Mouse (Mus musculus) ES-Bruce4 (cell line): ENCODE data around the gene Mta2. TPM values are rescaled to one million over a fixed set of nuclear protein-coding genes. Genes with fewer than 3 reads are reported as not detected.
A peak's percentile ranks its signal among the peaks of the same experiment; 100 is the strongest.
"Not testable (repeated sequence)": the region's sequence is repeated elsewhere in the genome, so short reads cannot be mapped to it uniquely, and the experiment has no call there.

Experiments
- H3K27ac ChIP-seq: 2 replicates; pipeline ENCODE4 v1.5.1; 2012; ENCODE audit warnings: low read length, inconsistent platforms; ENCODE audit not compliant: insufficient read depth
- H3K27me3 ChIP-seq: 2 replicates; pipeline ENCODE4 v1.6.1; 2012; ENCODE audit warnings: mild to moderate bottlenecking, low read length, inconsistent platforms; ENCODE audit not compliant: control insufficient read depth, poor library complexity, insufficient read depth, severe bottlenecking
- H3K36me3 ChIP-seq: 2 replicates; pipeline ENCODE4 v1.6.1; 2012; ENCODE audit warnings: inconsistent platforms, mild to moderate bottlenecking, low read length, moderate library complexity; ENCODE audit not compliant: control insufficient read depth, poor library complexity, insufficient read depth, severe bottlenecking
- H3K4me1 ChIP-seq: one replicate; pipeline ENCODE4 v1.8.1; 2011; ENCODE audit warnings: low read length; ENCODE audit not compliant: control insufficient read depth, insufficient read depth
- H3K4me3 ChIP-seq: 2 replicates; pipeline ENCODE4 v1.5.1; 2011; ENCODE audit warnings: low read depth, mild to moderate bottlenecking, low read length
- H3K9ac ChIP-seq: 2 replicates; pipeline ENCODE4 v1.6.1; 2012; ENCODE audit warnings: low read depth, mild to moderate bottlenecking, inconsistent platforms; ENCODE audit not compliant: poor library complexity, severe bottlenecking
- H3K9me3 ChIP-seq: replicated peaks from 2 replicates; pipeline ENCODE4 v1.6.1; 2012; ENCODE audit warnings: mild to moderate bottlenecking, low read length, inconsistent platforms; ENCODE audit not compliant: control insufficient read depth, poor library complexity, insufficient read depth, severe bottlenecking
- CTCF ChIP-seq: IDR thresholded peaks from one replicate; pipeline ENCODE4 v1.8.1; 2011; ENCODE audit warnings: low read depth, low read length
- EP300 ChIP-seq: IDR thresholded peaks from 2 replicates; pipeline ENCODE4 v1.6.1; 2011; ENCODE audit warnings: low read depth, low read length; ENCODE audit not compliant: insufficient read depth
- POLR2A ChIP-seq: IDR thresholded peaks from one replicate; pipeline ENCODE4 v1.8.1; 2011; ENCODE audit warnings: low read length; ENCODE audit not compliant: insufficient read depth
- polyA plus RNA-seq: library from polyadenylated mRNA; stranded (reverse); fragments of >200 nt; gene quantifications from 2 replicates; pipeline ENCODE4 v1.2.4, GENCODE M21; 2011; ENCODE audit warnings: low read depth; ENCODE audit not compliant: missing spikeins, insufficient read depth, insufficient read length

The Mta2 gene
- polyA plus RNA-seq, 1 experiment: 108 TPM

- Histone ChIP-seq H3K4me1 (no peaks in the 10 kb centered on the region), H3K36me3 (peaks cover 79% of the 10 kb centered on the region), H3K9me3 (no peaks in the 10 kb centered on the region), H3K27me3 (no peaks in the 10 kb centered on the region), H3K4me3 (peak within 1 kb of the TSS; percentile 99), H3K9ac (peak within 1 kb of the TSS; percentile 98), H3K27ac (peak within 1 kb of the TSS; percentile 75)
- TF ChIP-seq POLR2A: peak; percentile 18
- no peak for TF ChIP-seq CTCF
- TF ChIP-seq EP300: no peak
Observed at GRCm38 (mm10) chr19:8966590-8967372, 25.1 kb downstream of the Mta2 start, which contains the start of gene Eef1g. Eef1g (plus strand) TSS chr19:8967041.

- Histone ChIP-seq H3K4me1 (no peaks in the 10 kb centered on the region), H3K27ac (peak overlapping the region; percentile 75), H3K27me3 (no peaks in the 10 kb centered on the region), H3K9ac (peak overlapping the region; percentile 98), H3K36me3 (peaks cover 79% of the 10 kb centered on the region), H3K4me3 (peak overlapping the region; percentile 99), H3K9me3 (no peaks in the 10 kb centered on the region)
- no peak for TF ChIP-seq CTCF
- TF ChIP-seq POLR2A: no peak
- TF ChIP-seq EP300: no peak
Observed at GRCm38 (mm10) chr19:8967373-8967743, 25.7 kb downstream of the Mta2 start.

- Histone ChIP-seq H3K4me1 (no peaks in the 10 kb centered on the region), H3K9me3 (no peaks in the 10 kb centered on the region), H3K36me3 (peaks cover 79% of the 10 kb centered on the region), H3K9ac (peak overlapping the region; percentile 98), H3K4me3 (peak overlapping the region; percentile 99), H3K27me3 (no peaks in the 10 kb centered on the region), H3K27ac (peak overlapping the region; percentile 75)
- TF ChIP-seq POLR2A: no peak
Observed at GRCm38 (mm10) chr19:8967893-8968292, 26.2 kb downstream of the Mta2 start.

GRCm38 (mm10) chr19:8972491-8972890 lies 30.8 kb downstream of the Mta2 start:
- not testable (repeated sequence) for H3K27ac ChIP-seq, H3K27me3 ChIP-seq, H3K4me3 ChIP-seq, H3K4me1 ChIP-seq, H3K9me3 ChIP-seq, H3K9ac ChIP-seq
- peaks cover 95% of the 10 kb centered on the region for H3K36me3 ChIP-seq

- H3K36me3 ChIP-seq: peaks cover 96% of the 10 kb centered on the region
Observed at GRCm38 (mm10) chr19:8974638-8975037, 33.0 kb downstream of the Mta2 start.

GRCm38 (mm10) chr19:8975491-8975890 lies 33.8 kb downstream of the Mta2 start:
- peaks cover 1% of the 10 kb centered on the region for H3K4me1 ChIP-seq
- H3K36me3 ChIP-seq: peaks cover 91% of the 10 kb centered on the region
- peak overlapping the region; percentile 60; the same call in 1 of the 2 replicates for H3K27ac ChIP-seq
- TF ChIP-seq CTCF: no peak
- TF ChIP-seq POLR2A: no peak
- no peak for TF ChIP-seq EP300
- H3K27me3 ChIP-seq: no peaks in the 10 kb centered on the region
- H3K4me3 ChIP-seq: no peak overlapping the region
- H3K9me3 ChIP-seq: no peaks in the 10 kb centered on the region
- H3K9ac ChIP-seq: no peak overlapping the region

More at GRCm38 (mm10) chr19:8974638-8975037, 33.0 kb downstream of the Mta2 start:
- no peak for TF ChIP-seq CTCF
- no peak for TF ChIP-seq POLR2A
- no peak for TF ChIP-seq EP300
- no peaks in the 10 kb centered on the region for H3K27me3 ChIP-seq
- H3K9me3 ChIP-seq: no peaks in the 10 kb centered on the region
- peaks cover 1% of the 10 kb centered on the region for H3K4me1 ChIP-seq
- no peak overlapping the region for H3K9ac ChIP-seq
- 0 out of 2 replicates have a peak overlapping the region, but pooled peaks have one; percentile 25 for H3K27ac ChIP-seq
- H3K4me3 ChIP-seq: no peak overlapping the region
